Mouse (Mus musculus) spleen, adult 2 months (tissue): ENCODE results near the gene Pip5k1c.

Experiments used
- CTCF ChIP-seq: fragments of 200-500 bp; IDR thresholded peaks from 2 replicates; pipeline ENCODE4 v1.5.1; 2011; ENCODE audit warnings: mild to moderate bottlenecking, inconsistent platforms; ENCODE audit not compliant: insufficient read depth, insufficient read length, insufficient replicate concordance; ENCODE audit errors: extremely low read depth
- POLR2A ChIP-seq: fragments of 200-500 bp; IDR thresholded peaks from 2 replicates; pipeline ENCODE4 v1.6.1; 2011; ENCODE audit warnings: low read depth, low read length, inconsistent platforms

- TF ChIP-seq CTCF (no peak), POLR2A (no peak)
These were observed 70.9 kb downstream of the Pip5k1c start for GRCm38 (mm10) chr10:81363436-81364346.
